Comparison of ENCODE assay signal across 2 mouse cellular contexts in genomic region chr11:82899720-82900119, GRCm38 (mm10).
TF ChIP-seq lines count a peak whose summit lies in the region.

No protein-coding gene starts in this region.

TF ChIP-seq in CH12.LX, 34 proteins besides CTCF, POLR2A, EP300 and RAD21:
- peak; percentile 88; the same call in 1 of the 2 replicates for TF ChIP-seq POLR2AphosphoS2 (IDR thresholded peaks at IDR 0.05; ENCODE audit: low read depth, low read length)
- TF ChIP-seq MEF2A (IDR thresholded peaks at IDR 0.05; ENCODE audit: borderline replicate concordance, low read depth, low read length), result no peak

TF ChIP-seq in MEL, 35 proteins besides CTCF, POLR2A, EP300 and RAD21:
- TF ChIP-seq CHD1 (IDR thresholded peaks at IDR 0.05; ENCODE audit: low read depth, low read length), result no peak
- no peak for TF ChIP-seq TAL1 (IDR thresholded peaks at IDR 0.05; ENCODE audit: low read length)
- no peak for TF ChIP-seq MAX (IDR thresholded peaks at IDR 0.05; ENCODE audit: low read length)
- no peak; the same call in 1 of the 2 replicates for TF ChIP-seq CHD2 (IDR thresholded peaks at IDR 0.05; ENCODE audit: low read length)
- TF ChIP-seq POLR2AphosphoS2 (IDR thresholded peaks at IDR 0.05; ENCODE audit: low read length), result peak; percentile 94
